Mouse (Mus musculus): Measurements from ENCODE around the gene Krtap4-16.

GRCm38 (mm10) chr11:99842185-99842584 lies 9.2 kb downstream of the Krtap4-16 start:
- TF ChIP-seq CTCF (IDR thresholded peaks at IDR 0.05) (no peak), EP300 (IDR thresholded peaks at IDR 0.05) (no peak)
